Mouse (Mus musculus): ENCODE results near the gene Gm2888. TPM values are rescaled to one million over a fixed set of nuclear protein-coding genes. Genes with fewer than 3 reads are reported as not detected.
"Not testable (repeated sequence)": the region's sequence is repeated elsewhere in the genome, so short reads cannot be mapped to it uniquely, and the experiment has no call there.

Gene Gm2888
- not detected in 2 replicates for polyA plus RNA-seq (2012; rRNA removed)

GRCm38 (mm10) chr14:3029702-3030101 is at the start of gene Gm2888:
Gene Gm2888, plus strand, starts transcription at chr14:3030002.
- DNase-seq (ENCODE audit: low read depth): not testable (repeated sequence)

DNA sequence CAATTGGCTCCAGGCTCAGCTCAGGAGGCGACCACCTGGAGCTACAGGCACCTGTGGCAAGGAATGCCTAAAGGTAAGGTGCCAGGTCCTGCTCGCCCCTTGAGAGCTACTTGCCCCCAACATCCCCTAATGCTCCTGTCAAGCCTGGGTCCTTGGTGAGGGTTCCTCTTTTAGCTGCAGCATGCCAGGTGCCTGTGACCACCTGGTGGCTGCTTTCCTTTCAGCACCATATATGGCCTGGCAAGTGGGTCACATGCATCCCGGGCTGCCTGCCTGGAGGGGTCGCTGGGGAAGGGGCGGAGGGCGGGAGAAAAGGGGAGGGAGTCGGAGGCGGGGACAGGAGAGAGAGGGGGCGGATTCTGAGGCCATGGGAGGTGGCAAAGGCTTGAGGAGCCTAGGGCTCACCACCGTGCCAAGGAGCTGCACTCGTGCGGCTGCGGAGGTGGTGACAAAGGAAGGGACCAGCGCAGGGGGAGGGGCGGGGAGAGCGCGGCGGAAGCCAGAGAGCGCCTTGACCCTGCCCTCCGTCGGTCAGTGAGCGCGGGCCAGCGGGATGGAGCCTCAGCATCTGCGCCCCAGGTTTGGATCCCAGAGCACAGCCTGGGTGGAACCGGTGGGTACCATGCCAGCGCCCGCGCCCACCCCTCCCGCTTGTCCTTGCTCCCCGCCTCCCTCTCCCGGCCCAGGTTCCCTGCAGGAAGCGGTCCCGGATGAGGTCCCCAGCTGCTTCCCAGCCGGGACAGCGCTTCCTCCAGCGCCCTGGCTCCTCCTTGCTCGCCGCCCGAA is 19.1 kb downstream of the Gm2888 start, which contains the start of gene Gm2897:
Gene Gm2897, plus strand, starts transcription at position 559 of the 786 bp plus-strand sequence.
- not testable (repeated sequence) for DNase-seq (ENCODE audit: low read depth)

GRCm38 (mm10) chr14:3049513-3049800 is 19.7 kb downstream of the Gm2888 start:
- DNase-seq (ENCODE audit: low read depth): not testable (repeated sequence)

DNA sequence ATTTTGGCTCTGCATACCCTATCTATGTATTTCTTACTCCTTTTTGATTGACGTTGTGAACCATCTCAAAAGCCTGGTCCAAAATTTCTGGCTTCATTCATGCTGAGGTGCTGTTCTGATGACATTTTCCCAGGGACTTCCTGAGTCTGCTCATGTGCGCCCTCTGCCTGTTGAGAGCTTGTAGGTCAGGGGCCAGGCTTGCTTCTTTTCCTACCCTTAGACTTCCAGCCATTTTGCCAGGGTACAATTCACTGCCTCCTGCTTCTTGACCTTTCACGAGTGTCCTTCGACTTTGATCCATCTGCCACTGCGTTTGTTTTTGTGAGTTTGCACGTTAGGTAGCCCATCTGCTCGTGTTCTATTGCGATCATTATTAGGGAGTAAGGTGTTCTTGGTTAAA is 20.3 kb downstream of the Gm2888 start:
- not testable (repeated sequence) for DNase-seq (ENCODE audit: low read depth)

Other genes starting within 250 kb of the Gm2888 start
- 0.28 and 0.52 TPM in 2 replicates for gene Gm2897, start 19.3 kb downstream of the Gm2888 start, polyA plus RNA-seq (2012; rRNA removed)
- gene Gm10340, start 104.0 kb downstream of the Gm2888 start, polyA plus RNA-seq (2012; rRNA removed): 0.57 TPM in 2 replicates
- 0.07 and 0.14 TPM in 2 replicates for gene Gm5795, start 158.3 kb downstream of the Gm2888 start, polyA plus RNA-seq (2012; rRNA removed)
- 0.32 and 0.65 TPM in 2 replicates for gene D830030K20Rik, start 178.5 kb downstream of the Gm2888 start, polyA plus RNA-seq (2012; rRNA removed)